Mouse (Mus musculus) heart, adult 11 months (tissue): Measurements from ENCODE around the gene Cmtm7.

Experiments used
- DNase-seq: peaks from one replicate; pipeline ENCODE4 v3.0.0; 2022

Gene Cmtm7

DNA sequence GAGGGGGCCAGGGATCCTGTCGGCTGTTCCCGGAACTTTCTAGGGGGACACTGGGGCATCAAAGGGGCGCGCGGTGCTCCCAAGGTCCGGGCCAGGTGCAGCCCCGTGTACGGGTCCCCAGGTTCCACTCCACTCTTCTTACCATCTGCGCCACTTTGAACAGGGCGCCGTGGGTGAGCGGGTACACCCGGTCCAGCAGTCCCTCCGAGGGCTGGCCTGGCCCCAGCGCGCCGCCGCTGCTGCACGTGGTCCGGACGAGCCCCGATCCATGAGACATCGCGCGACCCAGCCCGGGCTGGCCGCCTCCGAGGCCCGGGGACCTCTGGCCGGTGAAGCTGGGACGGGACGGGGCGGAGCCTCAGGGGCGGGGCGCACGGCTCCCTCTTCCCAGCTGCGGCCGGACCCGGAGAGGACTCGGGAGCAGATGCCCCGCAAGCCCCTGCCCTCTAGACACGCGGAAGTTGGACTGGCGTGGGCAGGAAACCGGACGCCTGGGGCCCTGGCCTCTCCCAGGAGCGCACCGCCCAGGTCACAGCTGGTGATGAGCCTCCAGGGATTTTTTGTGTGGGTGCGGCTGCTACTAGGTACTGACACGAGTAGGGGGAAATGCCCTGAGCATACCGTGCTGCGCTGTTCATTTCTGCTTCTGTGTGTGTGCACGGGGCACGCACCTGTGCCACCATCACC lies at the start of gene Cmtm7:
TSS of gene Cmtm7 (minus strand) at position 331 of the 687 bp plus-strand sequence.
- peak; percentile 99 for DNase-seq

DNA sequence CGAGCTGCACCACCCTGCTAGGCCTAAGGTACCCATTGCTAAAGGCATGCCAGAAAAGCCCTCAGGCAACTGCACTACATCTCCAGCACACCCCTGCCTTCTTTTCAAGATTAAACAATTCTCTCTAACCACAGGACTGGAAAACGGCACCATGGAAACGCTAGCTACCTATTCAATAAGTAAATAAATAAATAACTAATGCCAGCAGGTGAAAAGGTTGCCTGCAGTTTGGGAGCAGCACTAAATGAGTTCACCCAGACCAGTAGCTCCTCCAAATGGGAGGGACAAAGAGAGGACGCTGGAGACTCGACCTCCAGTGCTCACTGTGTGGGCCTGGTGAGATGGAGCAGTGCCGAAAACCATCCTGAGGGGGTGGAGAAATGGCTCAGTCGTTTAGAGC lies 48.7 kb upstream of the Cmtm7 start:
- no peak for DNase-seq

DNA sequence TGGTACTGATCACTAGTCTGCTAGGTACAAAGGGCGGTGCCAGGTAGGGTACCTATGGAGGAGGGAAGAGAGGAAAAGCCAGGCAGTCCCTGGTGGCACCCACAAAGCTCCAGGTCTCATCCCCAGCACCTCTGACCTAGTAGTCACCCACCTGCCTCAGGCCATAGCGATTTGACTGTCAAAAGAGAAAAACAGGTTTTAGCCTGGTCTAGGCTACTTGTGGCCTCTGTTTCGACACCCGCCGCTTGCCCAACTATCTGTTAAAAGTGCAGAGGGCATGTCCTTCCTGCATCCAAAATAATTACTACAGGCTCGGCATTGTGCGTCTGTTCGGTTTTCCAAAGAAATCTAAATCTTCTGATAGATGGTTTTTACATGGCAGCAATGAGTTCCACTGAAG lies 48.0 kb upstream of the Cmtm7 start:
- no peak for DNase-seq

DNA sequence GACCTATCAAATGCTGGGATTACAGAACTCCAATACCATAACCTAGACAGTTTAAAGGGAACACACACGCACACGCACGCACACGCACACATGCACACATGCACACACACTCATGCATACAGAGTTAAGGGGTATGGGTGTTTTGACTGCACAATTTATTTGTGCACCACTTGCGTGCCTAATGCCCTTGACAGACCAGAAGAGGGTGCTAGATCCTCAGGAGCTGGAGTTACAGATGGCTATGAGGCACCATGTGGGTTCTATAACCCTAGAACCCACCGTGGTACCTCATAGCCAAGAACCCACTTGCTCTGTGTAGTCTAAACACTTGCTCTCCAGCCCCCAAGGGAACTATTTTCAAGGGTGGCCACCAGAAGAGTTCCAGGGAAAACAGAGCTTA lies 46.7 kb upstream of the Cmtm7 start:
- DNase-seq, result no peak

DNA sequence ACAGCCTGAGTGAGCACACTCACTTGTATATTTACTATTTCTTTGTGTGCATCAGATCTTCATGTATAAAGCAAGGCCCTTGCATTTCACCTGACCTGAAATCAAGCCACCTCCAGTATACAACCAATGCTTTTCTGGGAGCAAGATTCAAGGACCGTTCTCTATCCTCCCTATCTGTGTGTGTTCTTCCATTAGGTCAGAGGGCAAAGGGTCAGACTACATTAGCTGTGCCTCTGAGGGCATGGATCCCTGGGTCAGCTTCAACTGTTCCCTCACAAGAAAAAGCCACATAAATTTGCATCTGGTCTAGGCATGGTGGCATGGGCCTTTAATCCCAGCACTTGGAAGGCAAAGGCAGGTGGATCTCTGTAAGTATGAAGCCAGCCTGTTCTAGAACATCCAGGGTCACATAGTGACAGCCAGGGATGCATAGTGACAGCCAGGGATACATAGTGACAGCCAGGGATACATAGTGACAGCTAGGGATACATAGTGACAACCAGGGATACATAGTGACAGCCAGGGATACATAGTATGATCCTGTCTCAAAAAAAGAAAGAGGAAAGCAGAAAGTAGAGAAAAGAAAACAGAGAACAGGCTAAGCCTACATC lies 45.7 kb upstream of the Cmtm7 start:
- DNase-seq, result peak; percentile 90

DNA sequence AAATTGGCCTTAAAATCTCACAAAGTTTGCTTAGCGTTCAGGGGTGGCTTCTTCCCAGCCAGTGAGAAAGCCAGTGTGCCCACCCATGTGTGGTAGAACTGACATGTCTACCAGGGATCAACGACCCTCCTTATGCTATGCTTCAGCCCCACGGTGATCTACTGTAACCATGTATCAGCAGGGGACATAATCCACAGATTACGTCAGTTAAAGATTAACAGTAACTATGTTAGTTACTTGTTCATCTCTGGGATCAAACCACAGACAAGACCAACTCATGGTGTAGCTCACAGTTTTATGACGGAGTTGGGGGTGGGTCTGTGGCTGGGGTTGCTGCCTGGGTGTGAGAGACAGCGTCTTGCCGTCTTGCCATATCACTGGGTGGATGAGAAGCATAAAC lies 42.5 kb upstream of the Cmtm7 start:
- no peak for DNase-seq

DNA sequence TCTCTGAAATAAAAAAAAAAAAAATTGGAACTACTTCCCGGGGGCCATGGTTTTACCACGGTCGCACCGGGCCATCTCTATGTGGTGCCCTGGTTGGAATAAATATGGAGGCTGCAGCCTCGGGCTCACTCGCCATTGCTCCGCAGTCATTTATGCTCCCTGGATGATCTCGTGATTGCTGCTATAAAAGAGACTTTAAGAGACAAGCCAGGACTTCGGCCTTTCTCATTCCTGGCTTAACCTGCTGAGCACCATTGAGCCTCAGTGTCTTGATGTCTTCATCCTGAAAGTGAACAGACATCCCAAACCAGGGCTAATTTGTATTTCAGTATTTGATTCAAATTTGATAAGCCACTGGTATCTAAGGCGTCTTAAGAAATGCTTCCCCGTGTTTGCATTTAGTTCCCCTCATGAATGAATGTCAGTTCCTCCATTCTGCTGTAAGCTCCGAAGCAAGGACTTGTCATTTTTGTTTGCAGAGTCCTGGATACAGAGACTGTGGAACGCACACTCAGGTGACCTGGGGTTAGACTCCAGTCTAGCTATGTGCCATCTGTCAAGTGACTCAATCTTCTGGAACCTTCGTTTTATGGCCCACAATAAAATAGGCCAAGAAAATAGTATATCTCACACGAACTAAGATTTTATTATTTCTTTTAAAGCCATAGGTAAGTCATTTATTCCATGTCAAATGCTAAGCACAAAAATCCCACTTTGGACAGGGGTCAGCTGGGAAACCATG lies 40.1 kb upstream of the Cmtm7 start:
- DNase-seq, result no peak

DNA sequence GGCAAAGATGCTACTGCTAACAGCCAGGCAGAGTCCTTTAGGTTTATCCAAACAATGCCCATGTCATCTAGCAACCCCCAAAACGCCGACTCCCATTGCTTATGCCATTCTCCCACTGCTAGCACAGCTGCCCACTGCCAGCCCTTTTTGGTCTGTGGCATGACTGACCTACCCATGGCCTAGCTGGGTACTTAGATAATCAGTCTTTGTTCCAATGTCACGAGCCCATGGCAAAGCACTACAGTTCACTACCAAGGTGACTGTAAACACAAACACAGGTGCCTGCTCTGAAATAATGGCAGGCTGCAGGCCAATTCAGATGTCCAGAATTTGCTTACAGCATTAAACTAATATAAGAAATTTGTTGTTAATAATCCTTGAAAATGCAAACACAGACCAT lies 37.3 kb upstream of the Cmtm7 start:
- peak; percentile 96 for DNase-seq

DNA sequence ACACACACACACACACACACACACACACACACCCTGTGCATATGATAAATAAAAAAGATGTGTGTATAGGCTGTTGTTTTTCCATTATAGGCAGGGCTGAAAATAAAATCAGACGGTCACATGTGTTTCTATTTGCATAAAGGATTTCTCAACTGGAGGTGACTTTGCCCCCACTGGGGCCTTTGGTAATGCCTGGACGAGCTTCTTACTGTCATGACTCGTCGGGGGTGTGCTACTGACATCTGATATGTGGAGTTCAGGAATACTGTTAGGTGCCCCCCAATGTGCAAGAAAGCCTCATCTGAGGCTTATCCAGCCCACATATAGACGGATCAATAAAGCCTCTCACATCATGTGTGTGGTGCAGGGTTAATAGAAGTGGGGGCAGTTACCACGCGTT lies 35.4 kb upstream of the Cmtm7 start:
- DNase-seq, result no peak

DNA sequence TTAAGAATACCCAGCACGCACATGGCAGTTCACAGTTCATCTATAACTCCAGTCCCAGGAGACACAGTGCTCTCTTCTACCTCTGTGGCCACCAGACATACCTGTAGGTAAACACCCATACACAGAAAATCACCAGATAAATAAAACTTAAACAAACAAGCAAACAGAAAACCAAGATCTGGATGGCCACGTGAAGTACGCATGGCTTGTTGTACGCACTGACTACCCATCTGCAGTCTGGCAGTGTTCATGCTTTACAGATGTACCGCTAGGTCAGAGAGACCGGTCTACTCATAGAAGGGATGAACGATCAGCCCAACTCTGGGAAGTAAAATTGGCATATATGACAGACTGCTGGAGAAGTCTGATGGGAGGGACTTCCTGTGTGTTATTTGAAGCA lies 34.5 kb upstream of the Cmtm7 start:
- DNase-seq, result no peak

DNA sequence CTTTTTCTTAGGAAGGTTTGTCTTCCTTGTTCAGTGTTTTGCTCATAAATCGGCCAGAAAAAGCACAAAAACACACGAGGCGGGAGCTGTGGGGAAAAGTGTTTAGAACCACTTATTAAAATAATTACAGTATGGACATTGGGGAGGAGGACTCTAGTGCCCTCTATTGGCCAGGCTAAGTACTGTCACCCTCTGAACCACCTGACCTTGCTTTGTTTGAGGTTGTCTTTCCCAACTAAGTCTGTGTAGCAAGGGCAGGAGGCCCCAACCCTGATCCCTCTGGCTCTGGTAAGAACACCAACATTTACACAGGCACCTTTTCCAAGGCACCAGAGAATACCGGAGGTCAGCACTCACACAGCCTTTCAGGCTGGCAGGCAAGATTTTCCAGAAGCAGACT lies 33.7 kb upstream of the Cmtm7 start:
- DNase-seq, result no peak

DNA sequence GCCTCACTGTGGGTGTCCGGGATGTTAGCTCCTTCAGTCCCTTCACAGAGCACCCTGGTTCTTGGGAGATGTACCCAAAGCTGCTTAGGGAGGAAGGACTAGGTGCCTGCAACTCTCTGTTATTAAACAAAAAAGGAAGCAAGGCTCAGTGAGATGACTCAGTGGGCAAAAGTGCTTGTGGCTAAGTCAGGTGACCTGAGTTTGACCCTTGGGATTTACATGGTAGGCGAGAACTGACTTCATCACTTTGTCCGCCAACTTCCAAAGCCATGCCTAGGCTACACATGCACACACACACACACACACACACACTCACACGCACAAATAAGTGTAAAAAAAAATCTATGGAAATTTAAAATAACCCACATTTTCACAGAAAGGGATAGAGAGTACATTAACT lies 30.3 kb upstream of the Cmtm7 start:
- no peak for DNase-seq

DNA sequence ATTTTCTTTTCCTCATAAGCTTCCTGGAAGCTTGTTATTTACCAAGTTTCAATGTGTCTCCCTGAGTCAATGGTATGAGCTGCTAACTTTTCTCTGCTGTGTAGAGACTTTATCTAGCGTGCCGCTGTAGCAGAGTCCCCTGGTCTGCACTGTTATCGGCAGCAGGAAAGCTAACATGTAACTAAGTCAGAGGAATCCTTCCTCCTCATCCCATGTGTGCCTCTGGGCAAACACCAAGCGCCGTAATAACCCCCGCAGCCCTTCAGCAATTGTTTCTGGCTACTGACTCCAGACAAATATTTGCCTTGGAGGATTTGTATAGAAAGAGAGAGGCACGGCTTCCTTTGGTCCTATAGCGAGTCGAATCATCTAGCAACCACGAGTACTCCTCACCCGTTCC lies 29.2 kb upstream of the Cmtm7 start:
- no peak for DNase-seq

DNA sequence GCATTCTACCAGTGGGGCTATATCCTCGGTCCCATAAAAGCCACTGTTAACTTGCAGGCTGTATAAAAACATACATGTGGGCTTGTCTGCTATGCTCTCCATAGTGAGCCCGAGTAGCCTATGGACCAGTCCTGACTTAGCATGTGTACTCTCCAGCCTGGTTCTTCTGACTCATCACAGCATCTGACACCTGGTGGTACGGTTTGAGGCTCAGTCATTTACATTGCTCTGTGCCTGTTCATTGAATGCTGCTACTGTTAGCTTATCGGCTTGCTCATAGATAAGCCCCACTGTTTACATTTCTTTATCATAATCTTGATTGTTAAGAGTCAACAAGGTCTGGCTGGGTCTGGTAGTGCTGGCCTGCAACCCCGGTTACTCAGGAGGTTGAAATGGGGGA lies 27.0 kb upstream of the Cmtm7 start:
- DNase-seq, result peak; percentile 65

DNA sequence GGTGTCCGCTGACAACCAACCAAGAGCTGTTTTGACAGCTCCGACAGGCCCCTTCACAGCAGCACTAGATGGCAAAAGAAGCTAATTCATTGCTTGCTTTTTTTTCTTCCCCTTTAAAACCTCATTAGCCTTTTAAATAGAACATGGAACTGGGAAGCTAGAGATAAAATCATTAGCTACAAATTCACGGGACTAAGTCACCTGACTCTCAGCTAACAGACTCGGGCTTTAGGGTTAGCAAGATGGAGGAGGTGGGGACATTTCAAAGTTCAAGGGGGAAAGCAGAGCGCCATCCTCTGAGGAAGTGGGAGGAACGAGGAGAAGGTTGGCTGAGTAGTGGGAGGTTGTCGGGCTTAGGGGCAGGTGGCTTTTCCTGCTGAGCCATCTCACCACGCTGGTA lies 25.6 kb upstream of the Cmtm7 start:
- no peak for DNase-seq

DNA sequence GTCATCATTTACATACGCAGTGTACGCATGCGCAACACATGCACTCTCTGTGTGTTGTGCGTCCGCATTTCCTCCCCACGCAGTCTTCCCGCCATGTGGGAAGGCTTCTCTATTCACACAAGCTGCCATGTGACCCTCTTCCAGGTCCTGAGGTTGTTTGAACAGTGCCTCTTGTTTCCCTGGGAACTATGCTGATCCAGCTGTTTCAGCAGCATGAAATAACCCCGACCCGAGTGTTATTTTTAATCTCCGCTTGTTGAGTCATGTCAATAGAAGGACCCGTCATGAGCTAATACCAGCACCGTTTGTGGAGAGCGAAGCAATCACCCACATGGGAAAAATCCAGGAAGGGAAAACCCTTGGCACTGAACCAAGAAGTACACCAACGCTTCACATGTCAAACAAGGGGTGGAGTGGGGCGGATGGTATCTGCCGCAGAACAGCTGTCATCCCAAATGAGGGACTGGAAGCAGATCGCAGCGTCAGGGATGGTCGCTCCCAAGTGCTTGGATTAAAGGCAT lies 23.6 kb upstream of the Cmtm7 start:
- DNase-seq, result peak; percentile 97

DNA sequence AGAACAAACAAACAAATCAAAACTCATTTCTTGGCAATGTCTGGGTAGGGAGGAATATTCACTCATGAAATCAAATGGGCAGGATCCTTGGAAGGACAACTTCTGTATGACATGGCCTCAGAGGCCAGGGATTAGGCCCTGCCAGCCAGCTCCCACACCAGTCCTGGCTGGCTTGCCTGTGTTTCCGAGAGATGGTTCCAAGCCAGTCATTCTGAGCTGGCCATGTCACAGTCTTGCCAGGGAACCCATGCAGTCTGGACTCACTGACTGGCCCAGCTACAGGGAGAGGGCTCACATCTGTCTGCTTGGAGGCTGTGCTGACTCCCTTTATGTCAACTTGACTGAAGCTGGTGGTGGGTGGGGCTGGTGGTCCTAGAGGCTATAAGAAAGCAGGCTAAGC lies 20.5 kb upstream of the Cmtm7 start:
- peak; percentile 97 for DNase-seq

DNA sequence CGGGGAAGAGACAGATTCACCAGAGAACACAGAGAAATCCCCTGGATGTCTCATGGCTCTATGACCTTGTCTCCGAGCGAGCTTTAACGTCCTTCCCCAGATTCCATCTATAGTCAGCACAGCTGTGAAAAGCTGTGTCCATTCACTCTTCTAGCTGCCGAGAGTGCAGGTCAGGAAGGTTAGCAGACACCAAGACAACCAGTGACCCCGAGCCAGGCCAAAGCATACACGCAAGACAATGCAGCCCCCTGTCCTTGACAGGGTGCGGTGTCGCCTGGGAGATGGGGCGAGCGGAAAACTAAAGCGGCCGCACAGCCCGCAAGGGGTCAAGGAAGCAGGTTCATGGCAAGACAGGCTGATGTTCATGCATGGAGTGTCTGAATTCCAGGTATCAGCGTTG lies 19.6 kb upstream of the Cmtm7 start:
- DNase-seq, result no peak

DNA sequence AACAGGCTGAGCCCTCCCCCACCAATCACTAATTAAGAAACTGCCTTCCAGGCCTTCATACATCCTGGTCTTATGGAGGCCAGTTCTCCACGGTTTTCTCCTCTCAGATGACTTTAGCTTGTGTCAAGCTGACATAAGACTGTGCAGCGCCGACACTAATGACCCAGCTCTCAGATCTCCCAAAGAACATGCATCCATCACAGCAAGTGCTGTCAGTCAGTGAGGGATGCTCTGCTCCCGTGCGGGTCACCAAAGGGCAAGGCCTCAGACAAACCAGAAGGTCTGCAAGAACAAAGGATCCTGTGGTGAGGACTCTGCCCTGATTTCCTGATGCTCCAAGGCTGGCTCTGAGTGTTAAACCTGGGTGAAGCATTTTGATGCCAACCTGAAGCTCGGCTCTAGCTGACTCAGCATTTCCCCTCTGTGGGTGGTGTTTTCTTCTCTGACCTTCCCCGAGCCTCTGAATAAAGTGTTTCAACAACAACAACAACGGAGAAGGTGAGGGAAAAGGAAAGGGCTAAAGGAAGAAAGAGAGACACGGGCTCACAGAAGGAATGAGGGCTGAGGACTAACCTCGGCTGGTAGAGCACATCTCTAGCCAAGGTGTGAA lies 17.9 kb upstream of the Cmtm7 start:
- DNase-seq, result no peak

DNA sequence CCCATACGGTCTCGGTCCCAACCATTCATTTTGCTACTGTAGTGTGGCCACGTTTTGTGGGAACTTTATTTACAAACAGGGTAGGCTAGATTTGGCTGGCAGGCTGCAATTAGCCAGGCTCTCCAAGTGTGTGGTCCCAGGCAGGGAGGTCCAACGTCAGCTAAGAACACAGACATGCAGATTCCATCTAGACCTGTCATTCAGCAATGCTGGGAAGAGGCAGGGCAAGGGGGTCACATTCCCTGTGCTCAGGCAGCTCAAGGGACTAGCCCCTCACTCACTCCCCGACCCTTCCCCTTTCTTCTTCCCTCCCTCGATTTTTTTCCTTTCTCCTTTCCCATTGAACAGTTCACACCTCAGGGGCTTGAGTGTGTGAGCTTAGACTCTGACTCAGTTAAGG lies 17.2 kb upstream of the Cmtm7 start:
- DNase-seq, result no peak

DNA sequence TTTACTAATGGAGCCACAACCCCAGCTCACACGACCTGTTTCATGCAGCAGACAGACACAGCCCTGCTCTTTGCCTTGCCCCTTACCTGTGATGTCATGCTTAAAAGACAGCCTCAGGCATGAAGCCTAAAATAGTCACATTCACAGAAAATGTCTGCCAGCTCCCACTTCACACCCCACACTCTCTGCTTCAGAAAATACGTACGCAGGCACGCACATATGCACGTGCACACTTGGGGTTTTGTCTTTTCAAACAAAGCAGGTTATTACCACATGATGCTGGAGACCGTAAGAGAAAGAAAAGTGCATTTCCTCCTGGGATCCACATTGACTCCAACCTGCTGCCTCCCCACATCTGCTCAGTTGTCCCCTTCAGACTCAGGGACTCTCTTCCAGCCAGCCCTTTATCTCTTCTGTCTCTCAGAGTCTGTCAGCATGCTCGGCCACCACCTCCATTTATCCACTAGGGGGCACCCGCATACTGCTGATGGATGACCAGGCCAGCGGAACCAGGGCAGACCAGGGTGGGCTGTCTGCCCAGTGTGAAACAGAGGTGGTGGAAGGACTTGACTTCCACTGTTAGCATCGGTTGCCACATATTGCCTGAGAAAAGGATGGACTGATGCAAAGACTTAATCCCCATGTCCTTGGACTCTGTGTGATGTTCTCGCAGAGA lies 15.8 kb upstream of the Cmtm7 start:
- DNase-seq, result peak; percentile 96

DNA sequence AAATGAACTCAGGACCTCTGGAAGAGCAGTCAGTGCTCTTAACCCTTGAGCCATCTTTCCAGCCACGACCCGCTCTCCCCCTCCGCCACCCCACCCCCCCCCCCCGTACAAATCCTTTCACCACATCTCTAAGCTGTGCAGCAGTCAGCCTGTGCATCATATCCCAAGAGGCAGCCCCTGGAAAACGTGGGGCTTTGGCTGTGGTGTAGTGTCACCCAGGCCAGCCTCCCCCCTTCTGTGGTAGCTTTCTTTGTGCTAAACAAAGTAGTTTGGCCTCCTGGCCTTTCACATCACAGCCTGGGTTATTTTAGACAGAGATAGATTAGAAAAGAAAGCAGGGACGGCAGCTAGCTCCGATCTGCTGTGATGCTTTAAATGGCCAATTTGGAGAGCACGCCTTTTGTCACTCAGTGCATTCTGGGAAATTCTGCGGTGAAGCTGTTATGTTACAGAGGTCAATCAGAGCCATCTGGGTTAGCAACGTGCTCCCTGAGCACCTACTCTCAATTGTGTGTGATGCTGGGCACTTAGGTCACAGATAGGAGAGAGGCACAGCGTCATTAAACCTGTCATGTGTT lies 14.9 kb upstream of the Cmtm7 start:
- no peak for DNase-seq

DNA sequence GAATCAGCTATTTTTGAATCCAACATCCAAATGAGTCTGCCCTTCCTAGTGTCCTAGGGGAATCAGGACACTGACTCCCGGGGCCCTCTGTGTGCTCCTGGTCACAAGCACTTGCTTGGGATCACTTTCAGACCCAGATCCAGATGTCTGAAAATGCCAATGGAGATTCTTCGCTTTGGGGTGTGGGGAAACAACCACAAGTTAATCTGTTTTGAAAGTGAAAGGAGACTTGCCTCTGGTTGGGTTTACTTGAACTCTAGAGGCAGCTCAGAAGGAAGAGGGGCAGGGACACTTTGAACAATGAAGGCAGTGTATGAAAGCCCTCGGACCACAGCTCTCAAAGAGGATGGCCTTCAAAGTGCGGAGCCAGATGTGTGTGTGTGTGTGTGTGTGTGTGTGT lies 12.8 kb upstream of the Cmtm7 start:
- DNase-seq, result no peak
